Mouse (Mus musculus) embryonic facial prominence, embryonic 10.5 days (tissue): ENCODE measurements around the gene Lmbr1l. TPM values are rescaled to one million over a fixed set of nuclear protein-coding genes. Genes with fewer than 3 reads are reported as not detected.
A peak's percentile ranks its signal among the peaks of the same experiment; 100 is the strongest.

ENCODE experiments used
- DNase-seq: peaks from one replicate; pipeline ENCODE4 v3.0.0-alpha.2; 2017; ENCODE audit warnings: low spot score
- H3K27ac ChIP-seq: fragments of 300-500 bp; sonication (generic); replicated peaks from 2 replicates; pipeline ENCODE4 v1.5.1; 2016; ENCODE audit warnings: mild to moderate bottlenecking
- H3K27me3 ChIP-seq: fragments of 300-500 bp; sonication (generic); replicated peaks from 2 replicates; pipeline ENCODE4 v1.6.1; 2016; ENCODE audit warnings: low read depth, mild to moderate bottlenecking; ENCODE audit not compliant: poor library complexity, severe bottlenecking
- H3K36me3 ChIP-seq: fragments of 300-500 bp; sonication (generic); replicated peaks from 2 replicates; pipeline ENCODE4 v1.6.1; 2016; ENCODE audit warnings: mild to moderate bottlenecking, moderate library complexity
- H3K4me1 ChIP-seq: fragments of 300-500 bp; sonication (generic); 2 replicates; pipeline ENCODE4 v1.6.1; 2016
- H3K4me3 ChIP-seq: fragments of 300-500 bp; sonication (generic); 2 replicates; pipeline ENCODE4 v1.5.1; 2016; ENCODE audit warnings: mild to moderate bottlenecking, moderate library complexity
- H3K9me3 ChIP-seq: fragments of 300-500 bp; sonication (generic); 2 replicates; pipeline ENCODE4 v1.6.1; 2016; ENCODE audit warnings: mild to moderate bottlenecking
- WGBS: fragments of 180-500 bp; shearing (Covaris S2); methylation state at CpG from one replicate; pipeline ENCODE4 v1.1.7; 2016; 5-methylcytosine and 5-hydroxymethylcytosine counted together
- polyA plus RNA-seq: library from polyadenylated mRNA; unstranded; fragments of >200 nt; fragmentation: Nextera tagmentation; extraction: Ambion mirVana; gene quantifications from 2 replicates; pipeline ENCODE4 v1.2.1, GENCODE M21; 2016

Gene Lmbr1l
- polyA plus RNA-seq, result 23.4 and 26.9 TPM in 2 replicates

- under 1% methylated on average over 82 of the region's 82 CpGs for WGBS
- Histone ChIP-seq H3K4me1 (peaks cover 28% of the 10 kb centered on the region), H3K27ac (peak within 1 kb of the TSS; percentile 96), H3K9me3 (no peaks in the 10 kb centered on the region), H3K36me3 (peaks cover 32% of the 10 kb centered on the region), H3K4me3 (peak within 1 kb of the TSS; percentile 95), H3K27me3 (no peaks in the 10 kb centered on the region)
- DNase-seq, result peak; percentile 99
Measured at GRCm38 (mm10) chr15:98917538-98918498, at the start of gene Lmbr1l. Gene Lmbr1l (minus strand): TSS chr15:98918231.

- DNase-seq, result no peak
- no peak overlapping the region for H3K4me3 ChIP-seq
- H3K36me3 ChIP-seq, result no peaks in the 10 kb centered on the region
- no peaks in the 10 kb centered on the region for H3K27me3 ChIP-seq
- H3K4me1 ChIP-seq, result peaks cover 9% of the 10 kb centered on the region
- H3K27ac ChIP-seq, result no peak overlapping the region
- H3K9me3 ChIP-seq, result no peaks in the 10 kb centered on the region
- WGBS, result 88% methylated on average over 3 of the region's 3 CpGs
Measured at GRCm38 (mm10) chr15:98959531-98959930, 41.5 kb upstream of the Lmbr1l start.

- Histone ChIP-seq H3K9me3 (no peaks in the 10 kb centered on the region), H3K36me3 (no peaks in the 10 kb centered on the region), H3K4me1 (peaks cover 14% of the 10 kb centered on the region), H3K27me3 (no peaks in the 10 kb centered on the region), H3K27ac (no peak overlapping the region), H3K4me3 (no peak overlapping the region)
- WGBS, result 88% methylated on average over 4 of the region's 4 CpGs
- no peak for DNase-seq
Measured at GRCm38 (mm10) chr15:98958901-98959420, 40.9 kb upstream of the Lmbr1l start.

GRCm38 (mm10) chr15:98957475-98957874 lies 39.4 kb upstream of the Lmbr1l start:
- Histone ChIP-seq H3K36me3 (no peaks in the 10 kb centered on the region), H3K27me3 (no peaks in the 10 kb centered on the region), H3K4me3 (no peak overlapping the region), H3K4me1 (peaks cover 18% of the 10 kb centered on the region), H3K27ac (no peak overlapping the region), H3K9me3 (no peaks in the 10 kb centered on the region)
- 88% methylated on average over 5 of the region's 5 CpGs for WGBS
- no peak for DNase-seq

GRCm38 (mm10) chr15:98956000-98956399 lies 38.0 kb upstream of the Lmbr1l start:
- Histone ChIP-seq H3K27me3 (no peaks in the 10 kb centered on the region), H3K4me1 (peaks cover 24% of the 10 kb centered on the region), H3K4me3 (no peak overlapping the region), H3K27ac (no peak overlapping the region), H3K9me3 (no peaks in the 10 kb centered on the region), H3K36me3 (peaks cover 10% of the 10 kb centered on the region)
- WGBS, result 93% methylated on average over 4 of the region's 4 CpGs
- no peak for DNase-seq

GRCm38 (mm10) chr15:98955324-98955723 lies 37.3 kb upstream of the Lmbr1l start:
- Histone ChIP-seq H3K27ac (peak overlapping the region; percentile 98), H3K4me1 (peaks cover 24% of the 10 kb centered on the region), H3K4me3 (peak overlapping the region; percentile 92; the same call in 1 of the 2 replicates), H3K27me3 (no peaks in the 10 kb centered on the region), H3K36me3 (peaks cover 15% of the 10 kb centered on the region), H3K9me3 (no peaks in the 10 kb centered on the region)
- no peak for DNase-seq
- 77% methylated on average over 4 of the region's 4 CpGs for WGBS

- H3K36me3 ChIP-seq, result peaks cover 18% of the 10 kb centered on the region
Measured at GRCm38 (mm10) chr15:98954425-98955253, 36.6 kb upstream of the Lmbr1l start.

GRCm38 (mm10) chr15:98953401-98954356 lies 35.6 kb upstream of the Lmbr1l start, which contains the start of the genes Gm49450 and Tuba1a:
Gene Gm49450 (minus strand): TSS chr15:98953551.
Gene Tuba1a (minus strand): TSS chr15:98953703.
- Histone ChIP-seq H3K4me1 (peaks cover 24% of the 10 kb centered on the region), H3K27ac (peak within 1 kb of the TSS; percentile 98), H3K36me3 (peaks cover 26% of the 10 kb centered on the region), H3K27me3 (no peaks in the 10 kb centered on the region), H3K4me3 (peak within 1 kb of the TSS; percentile 92), H3K9me3 (no peaks in the 10 kb centered on the region)
- 5% methylated on average over 28 of the region's 28 CpGs for WGBS
- peak; percentile 98 for DNase-seq

More at GRCm38 (mm10) chr15:98954425-98955253, 36.6 kb upstream of the Lmbr1l start:
- H3K27ac ChIP-seq, result peak overlapping the region; percentile 98
- DNase-seq, result peak; percentile 48
- peaks cover 24% of the 10 kb centered on the region for H3K4me1 ChIP-seq
- 12% methylated on average over 14 of the region's 14 CpGs for WGBS
- no peaks in the 10 kb centered on the region for H3K9me3 ChIP-seq
- no peaks in the 10 kb centered on the region for H3K27me3 ChIP-seq
- H3K4me3 ChIP-seq, result peak overlapping the region; percentile 92

GRCm38 (mm10) chr15:98952751-98953400 lies 34.8 kb upstream of the Lmbr1l start:
- WGBS, result under 1% methylated on average over 41 of the region's 41 CpGs
- H3K4me3 ChIP-seq, result peak overlapping the region; percentile 92
- peaks cover 26% of the 10 kb centered on the region for H3K36me3 ChIP-seq
- H3K4me1 ChIP-seq, result peaks cover 24% of the 10 kb centered on the region
- DNase-seq, result peak; percentile 89
- peak overlapping the region; percentile 98 for H3K27ac ChIP-seq
- no peaks in the 10 kb centered on the region for H3K27me3 ChIP-seq
- no peaks in the 10 kb centered on the region for H3K9me3 ChIP-seq

GRCm38 (mm10) chr15:98952063-98952455 lies 34.0 kb upstream of the Lmbr1l start:
- Histone ChIP-seq H3K36me3 (peaks cover 26% of the 10 kb centered on the region), H3K4me3 (peak overlapping the region; percentile 92), H3K4me1 (peaks cover 24% of the 10 kb centered on the region), H3K9me3 (no peaks in the 10 kb centered on the region), H3K27ac (peak overlapping the region; percentile 98), H3K27me3 (no peaks in the 10 kb centered on the region)
- WGBS, result 43% methylated on average over 5 of the region's 5 CpGs
- peak; percentile 34 for DNase-seq
